Mouse (Mus musculus): ENCODE results near the gene Sema3b. TPM values are rescaled to one million over a fixed set of nuclear protein-coding genes. Genes with fewer than 3 reads are reported as not detected.
A peak's percentile ranks its signal among the peaks of the same experiment; 100 is the strongest.

The Sema3b gene
- total RNA-seq, 2 experiments from 2014 or later: 15.0 to 17.8 TPM

GRCm38 (mm10) chr9:107618778-107619545, 9.9 kb upstream of the Sema3b start:
- intact Hi-C loops (cut with DNase I): no loop called here
- DNase-seq (ENCODE audit: low spot score): no peak

DNA sequence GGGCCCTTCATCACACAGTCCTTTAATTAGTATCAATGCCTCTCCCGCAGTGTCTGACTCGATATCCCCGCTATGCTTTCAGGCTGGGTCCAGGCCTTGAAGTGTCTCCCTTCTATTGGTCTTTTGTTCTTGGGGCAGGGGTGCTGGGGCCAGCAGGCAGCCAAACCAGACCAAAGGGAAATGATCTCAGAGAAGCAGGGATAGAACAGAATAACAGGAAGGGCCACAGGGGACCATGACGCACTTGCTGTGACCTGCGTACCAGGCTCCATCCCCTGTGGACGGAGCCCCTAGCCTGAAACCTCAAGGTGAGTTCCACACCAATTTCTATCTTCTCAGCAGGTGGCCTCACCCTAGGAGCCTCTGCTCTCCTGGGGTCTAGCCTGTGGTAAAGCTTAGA, 9.1 kb upstream of the Sema3b start:
- intact Hi-C loops (cut with DNase I): no loop called here
- DNase-seq (ENCODE audit: low spot score): no peak

DNA sequence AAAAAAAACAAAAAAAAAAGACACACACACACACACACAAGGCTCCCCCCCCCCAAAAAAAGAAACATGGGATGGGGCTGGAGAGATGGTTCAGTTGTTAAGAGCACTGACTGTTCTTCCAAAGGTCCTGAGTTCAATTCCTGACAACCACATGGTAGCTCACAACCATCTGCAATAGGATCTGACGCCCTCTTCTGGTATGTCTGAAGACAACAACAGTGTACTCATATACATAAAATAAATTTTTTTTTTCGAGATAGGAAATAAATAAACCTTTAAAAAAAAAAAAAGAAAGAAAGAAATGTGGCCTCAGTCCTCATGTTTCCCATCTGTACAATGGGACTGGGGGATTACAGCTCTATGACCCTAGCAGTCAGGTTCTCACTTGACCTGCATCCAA, 8.4 kb upstream of the Sema3b start:
- no peak for DNase-seq (ENCODE audit: low spot score)
- intact Hi-C loops (cut with DNase I): no loop called here

- no peak for DNase-seq (ENCODE audit: low spot score)
- intact Hi-C loops (cut with DNase I): no loop called here
Measured at GRCm38 (mm10) chr9:107615035-107615434, 6.0 kb upstream of the Sema3b start.

DNA sequence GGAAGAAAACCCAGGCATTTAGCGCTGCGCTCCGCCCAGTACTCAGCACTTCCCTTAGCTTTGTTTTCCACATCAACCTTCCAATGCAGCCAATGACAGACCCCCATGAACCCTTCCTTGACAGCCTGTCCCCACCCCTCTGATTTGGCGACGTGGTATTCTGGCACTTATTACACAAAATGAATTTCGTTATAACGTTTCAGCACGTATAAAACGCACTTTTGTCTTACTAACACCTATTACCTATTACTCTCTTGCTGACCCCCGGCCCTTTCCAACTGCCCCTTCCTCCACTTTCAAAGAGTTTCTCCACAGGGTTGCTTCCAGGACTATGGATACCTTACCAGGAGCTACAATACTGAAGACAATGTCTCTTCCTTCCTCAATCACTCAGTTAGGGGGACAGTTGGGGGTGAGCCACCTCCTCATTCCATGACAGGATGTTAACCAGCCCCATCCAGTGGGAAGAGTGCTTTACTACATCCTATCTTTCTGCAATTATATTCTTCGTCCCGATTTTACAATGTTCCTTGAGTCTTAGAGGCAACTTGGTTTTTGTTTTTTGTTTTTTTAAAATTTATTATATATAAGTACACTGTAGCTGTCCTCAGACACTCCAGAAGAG, 4.0 kb upstream of the Sema3b start:
- DNase-seq (ENCODE audit: low spot score): no peak
- intact Hi-C loops (cut with DNase I): no loop called here

GRCm38 (mm10) chr9:107612191-107612944, 3.3 kb upstream of the Sema3b start:
- intact Hi-C loops (cut with DNase I): no loop called here
- DNase-seq (ENCODE audit: low spot score): peak; percentile 98

GRCm38 (mm10) chr9:107611456-107612190, 2.6 kb upstream of the Sema3b start:
- intact Hi-C loops (cut with DNase I): no loop called here
- no peak for DNase-seq (ENCODE audit: low spot score)

- no peak for DNase-seq (ENCODE audit: low spot score)
- intact Hi-C loops (cut with DNase I): no loop called here
Measured at GRCm38 (mm10) chr9:107609433-107609830, 403 bp upstream of the Sema3b start.

- intact Hi-C loops (cut with DNase I): no loop called here
- DNase-seq (ENCODE audit: low spot score): no peak
Measured at GRCm38 (mm10) chr9:107607653-107608245, 1.3 kb downstream of the Sema3b start.

- intact Hi-C loops (cut with DNase I): no loop called here
- DNase-seq (ENCODE audit: low spot score): no peak
Measured at GRCm38 (mm10) chr9:107607036-107607435, 2.0 kb downstream of the Sema3b start.

DNA sequence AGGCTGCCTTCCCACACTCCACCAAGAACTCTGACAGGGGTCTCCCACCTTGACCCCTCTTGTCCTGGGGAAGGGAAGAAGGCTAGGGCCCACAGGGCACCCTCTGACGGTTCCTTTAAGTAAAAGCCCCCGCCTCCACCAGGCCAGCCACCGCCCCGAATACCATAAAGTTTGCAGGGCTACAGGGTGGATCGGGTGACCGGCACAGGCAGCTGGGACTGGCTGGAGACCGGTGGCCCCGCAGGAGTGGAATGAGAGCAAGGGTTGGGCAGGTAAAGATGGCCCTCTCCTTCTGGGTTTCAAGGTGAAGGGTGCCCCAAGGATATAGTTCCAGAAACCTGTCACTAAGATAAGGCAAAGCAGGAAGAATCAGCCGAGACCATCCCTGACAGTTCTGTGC, 2.4 kb downstream of the Sema3b start:
- intact Hi-C loops (cut with DNase I): no loop called here
- no peak for DNase-seq (ENCODE audit: low spot score)

- intact Hi-C loops (cut with DNase I): no loop called here
- DNase-seq (ENCODE audit: low spot score): no peak
Measured at GRCm38 (mm10) chr9:107605041-107605661, 3.9 kb downstream of the Sema3b start.

DNA sequence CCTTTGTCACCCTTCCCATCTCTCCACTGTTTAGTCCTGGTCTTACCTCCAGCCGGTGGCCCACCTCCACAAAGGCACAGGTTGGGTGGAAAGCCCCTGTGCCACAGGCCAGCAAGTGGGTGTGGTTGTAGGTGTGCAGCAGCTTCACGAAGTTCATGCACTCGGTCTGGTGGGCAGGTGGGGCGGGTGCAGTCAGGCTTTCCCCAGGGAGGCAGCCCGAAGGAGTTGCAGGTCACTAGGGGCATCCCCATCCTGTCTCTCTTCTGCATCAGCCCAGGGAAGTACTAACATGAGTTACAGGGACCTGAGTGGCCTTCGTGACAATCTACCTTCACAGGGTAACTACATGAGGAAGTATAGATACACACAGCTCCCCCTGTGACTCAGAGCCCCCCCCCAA, 5.8 kb downstream of the Sema3b start:
- intact Hi-C loops (cut with DNase I): loop anchor here (5.0 kb wide), 1 partner anchor 134 kb away; no protein-coding TSS in a partner anchor

DNA sequence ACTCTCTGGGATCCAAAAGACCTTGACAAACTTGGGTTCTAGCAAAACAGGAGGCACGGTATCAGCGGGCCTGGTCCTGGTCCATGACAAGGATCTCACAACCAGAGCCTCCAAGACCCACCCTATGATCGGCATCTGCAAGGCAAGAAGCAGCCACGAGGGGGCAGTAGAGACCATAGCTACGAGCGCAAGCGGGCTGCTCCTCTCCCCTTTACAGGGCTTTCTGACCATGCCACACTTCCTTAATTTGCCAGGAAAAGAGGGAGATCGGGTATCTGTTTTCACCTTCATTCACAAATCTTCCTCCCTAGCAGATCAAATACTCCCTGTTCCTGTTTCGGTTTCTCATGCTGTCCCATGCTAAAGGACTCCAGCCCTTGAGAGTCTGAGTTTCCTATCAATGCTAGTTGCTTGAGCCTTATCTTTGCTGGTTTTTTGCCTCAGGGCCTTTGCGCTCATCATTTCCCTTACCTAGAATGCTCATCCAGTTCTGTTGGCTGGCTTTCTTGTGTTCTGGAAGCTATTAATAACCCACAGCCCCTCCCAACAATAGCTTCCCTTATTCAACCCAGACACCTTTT, 6.9 kb downstream of the Sema3b start:
- DNase-seq (ENCODE audit: low spot score): peak; percentile 79
- intact Hi-C loops (cut with DNase I): loop anchor here (1.0 to 5.0 kb wide), 3 partner anchors 42 to 135 kb away; no protein-coding TSS in a partner anchor

More for the DNA sequence above, 5.8 kb downstream of the Sema3b start:
- no peak for DNase-seq (ENCODE audit: low spot score)

DNA sequence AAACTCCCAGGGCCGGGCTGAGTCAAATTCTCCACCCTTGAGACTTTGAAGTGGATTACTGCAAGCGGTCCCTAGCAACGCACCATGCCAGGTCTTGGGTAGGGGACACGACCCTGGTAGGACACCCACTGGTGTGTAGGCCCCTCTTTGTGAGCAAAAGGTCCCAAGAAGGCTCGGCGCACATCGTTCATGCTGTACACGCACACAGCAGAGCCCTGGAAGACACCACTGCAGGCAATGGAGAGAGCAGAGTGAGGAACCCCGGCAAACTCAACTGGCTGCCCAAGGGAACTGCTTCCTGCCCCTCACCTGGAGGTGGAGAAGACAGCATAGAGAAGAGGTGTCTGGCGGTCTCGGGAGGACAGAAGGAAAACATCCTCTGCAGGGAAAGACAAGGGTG, 7.8 kb downstream of the Sema3b start:
- intact Hi-C loops (cut with DNase I): loop anchor here (5.0 kb wide), 1 partner anchor 136 kb away; no protein-coding TSS in a partner anchor
- no peak for DNase-seq (ENCODE audit: low spot score)

DNA sequence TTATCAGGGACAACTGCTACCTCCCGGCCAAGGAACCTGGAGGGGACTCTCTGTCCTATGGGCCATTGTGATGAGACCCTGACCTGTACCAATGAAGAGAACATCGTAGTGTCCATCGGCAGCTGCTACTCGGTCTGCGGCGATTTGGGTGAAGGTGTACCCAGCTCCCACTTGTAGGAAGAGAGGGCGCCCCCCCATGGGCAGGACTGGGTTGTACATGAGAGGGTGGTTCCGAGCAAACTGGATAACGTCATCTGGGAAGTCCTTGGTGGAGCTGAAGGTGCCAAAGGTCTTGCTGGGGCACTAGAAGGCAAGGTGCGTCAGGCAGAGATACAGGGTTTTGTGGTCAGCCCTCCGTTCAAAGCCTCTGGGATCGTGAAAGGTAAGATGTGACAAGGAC, 8.3 kb downstream of the Sema3b start:
- no peak for DNase-seq (ENCODE audit: low spot score)
- intact Hi-C loops (cut with DNase I): loop anchor here (5.0 kb wide), 1 partner anchor 137 kb away; no protein-coding TSS in a partner anchor

DNA sequence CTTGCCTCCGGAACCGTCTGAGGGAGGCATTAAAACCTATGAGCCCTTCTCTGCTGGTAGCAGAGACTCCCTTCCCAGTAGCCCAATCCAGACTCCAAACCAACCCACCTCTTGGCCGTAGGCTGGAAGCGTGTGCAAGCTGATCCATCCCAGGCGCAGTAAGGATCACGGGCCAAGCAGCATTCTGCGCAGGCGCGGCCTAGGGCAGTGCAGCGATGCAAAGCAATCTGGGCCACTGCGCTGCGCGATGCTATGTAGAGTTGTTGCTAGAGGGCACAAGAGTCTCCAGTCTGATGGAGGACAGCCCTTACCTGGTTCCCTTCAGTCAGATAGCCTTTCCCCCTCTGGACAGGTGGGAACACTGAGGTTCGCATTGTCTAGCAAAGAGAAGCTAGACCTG, 9.2 kb downstream of the Sema3b start:
- intact Hi-C loops (cut with DNase I): loop anchor here (5.0 kb wide), 1 partner anchor 137 kb away; no protein-coding TSS in a partner anchor
- no peak for DNase-seq (ENCODE audit: low spot score)

DNA sequence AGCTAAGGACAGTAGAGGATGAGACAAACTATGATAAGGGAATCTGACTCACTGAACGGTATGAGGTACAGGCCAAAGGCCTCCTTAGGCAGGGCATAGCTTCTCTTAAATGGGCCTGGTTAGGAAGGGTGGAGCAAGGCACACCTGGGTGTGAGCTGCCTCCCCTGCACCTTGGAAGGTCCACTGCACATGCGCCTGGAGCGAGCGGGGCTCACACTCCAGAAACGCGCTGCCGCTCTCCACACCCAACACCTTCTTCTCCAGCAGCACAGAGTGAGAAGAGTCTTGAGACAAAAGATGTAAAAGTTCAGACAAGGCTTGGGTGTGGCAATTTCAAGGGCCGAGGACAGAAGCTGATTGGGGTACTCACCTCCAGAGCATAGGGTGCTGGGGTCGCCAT, 9.6 kb downstream of the Sema3b start:
- intact Hi-C loops (cut with DNase I): no loop called here
- DNase-seq (ENCODE audit: low spot score): no peak

DNA sequence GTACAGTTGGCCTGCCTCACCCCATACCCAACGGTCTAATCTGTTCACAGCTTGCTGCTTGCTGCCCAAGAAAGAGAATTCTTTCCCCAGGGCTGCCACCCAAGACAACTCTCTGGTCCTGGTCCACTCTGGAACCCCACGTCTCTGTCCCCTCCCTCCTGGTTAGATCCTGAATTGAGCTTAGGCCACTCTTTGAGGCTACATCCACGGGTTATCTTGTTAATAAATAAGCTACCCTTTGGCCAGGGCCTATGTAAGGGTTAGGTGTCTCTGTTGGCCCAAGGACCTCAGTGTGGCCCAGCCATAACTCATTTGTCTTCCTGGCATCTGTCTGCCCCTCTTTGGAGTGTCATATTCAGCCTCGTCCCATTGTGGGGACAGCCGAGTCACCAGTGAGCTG, 10.6 kb downstream of the Sema3b start:
- intact Hi-C loops (cut with DNase I): no loop called here
- DNase-seq (ENCODE audit: low spot score): no peak
